Mouse (Mus musculus) MEL (cell line): ENCODE measurements at regions not wholly inside any gene's neighbourhood (a gene's known extent, or its start where the extent isn't known, plus 50 kb on each side); places are given as distances from the start of the nearest gene placed in this dataset.

Source experiments
- CHD1 ChIP-seq: IDR thresholded peaks from 2 replicates; pipeline ENCODE4 v1.6.1; 2012; ENCODE audit warnings: low read depth, mild to moderate bottlenecking, inconsistent platforms, low read length, improper control_type of control experiment
- CHD2 ChIP-seq: IDR thresholded peaks from 2 replicates; pipeline ENCODE4 v1.6.1; 2011; ENCODE audit warnings: low read length, improper control_type of control experiment
- CTCF ChIP-seq, 3 experiments: IDR thresholded peaks in 2 of 3; conservative IDR thresholded peaks in 1 of 3; 2 replicates each; pipeline ENCODE4 v1.5.1; 2011 to 2012; ENCODE audit warnings: low read length in 3 of 3, low read depth in 2 of 3, mild to moderate bottlenecking in 2 of 3, improper control_type of control experiment in 1 of 3, inconsistent platforms in 1 of 3, mixed read lengths in 1 of 3, moderate library complexity in 1 of 3; ENCODE audit not compliant: control insufficient read depth in 1 of 3, insufficient read depth in 1 of 3, poor library complexity in 1 of 3, severe bottlenecking in 1 of 3
- ELF1 ChIP-seq: IDR thresholded peaks from 2 replicates; pipeline ENCODE4 v1.6.1; 2014; ENCODE audit warnings: low read depth, mild to moderate bottlenecking, inconsistent platforms, low read length, improper control_type of control experiment, moderate library complexity
- EP300 ChIP-seq, 2 experiments: IDR thresholded peaks; 2 replicates each; pipeline ENCODE4 v1.6.1; 2011; ENCODE audit warnings: improper control_type of control experiment in 2 of 2, low read length in 2 of 2, low read depth in 1 of 2, mild to moderate bottlenecking in 1 of 2
- GATA1 ChIP-seq: IDR thresholded peaks from 2 replicates; pipeline ENCODE4 v1.6.1; 2011; ENCODE audit warnings: low read depth, low read length, improper control_type of control experiment
- MAFK ChIP-seq: IDR thresholded peaks from 2 replicates; pipeline ENCODE4 v1.6.1; 2011; ENCODE audit warnings: low read depth, mild to moderate bottlenecking, low read length, improper control_type of control experiment, borderline replicate concordance
- MAZ ChIP-seq: IDR thresholded peaks from 2 replicates; pipeline ENCODE4 v1.6.1; 2012; ENCODE audit warnings: low read depth, mild to moderate bottlenecking, inconsistent platforms, low read length, improper control_type of control experiment
- MYC ChIP-seq: IDR thresholded peaks from 2 replicates; pipeline ENCODE4 v1.6.1; 2011; ENCODE audit warnings: low read depth, mild to moderate bottlenecking, low read length, improper control_type of control experiment, moderate library complexity
- POLR2A ChIP-seq, 2 experiments: IDR thresholded peaks; 2 replicates each; pipeline ENCODE4 v1.6.1; 2011 to 2012; ENCODE audit warnings: low read length in 2 of 2, mild to moderate bottlenecking in 2 of 2, control low read depth in 1 of 2, improper control_type of control experiment in 1 of 2, low read depth in 1 of 2, moderate library complexity in 1 of 2; ENCODE audit not compliant: control insufficient read depth in 1 of 2, insufficient read depth in 1 of 2, poor library complexity in 1 of 2
- POLR2AphosphoS2 ChIP-seq: IDR thresholded peaks from 2 replicates; pipeline ENCODE4 v1.6.1; 2011; ENCODE audit warnings: low read length, improper control_type of control experiment
- RAD21 ChIP-seq: IDR thresholded peaks from 2 replicates; pipeline ENCODE4 v1.6.1; 2011; ENCODE audit warnings: mild to moderate bottlenecking, low read depth, low read length, improper control_type of control experiment
- TBP ChIP-seq: IDR thresholded peaks from 2 replicates; pipeline ENCODE4 v1.8.0; 2011; ENCODE audit warnings: low read depth, low read length, improper control_type of control experiment
- ZC3H11A ChIP-seq: IDR thresholded peaks from 2 replicates; pipeline ENCODE4 v1.6.1; 2012; ENCODE audit warnings: low read depth, mild to moderate bottlenecking, inconsistent platforms, low read length, improper control_type of control experiment

GRCm38 (mm10) chr3:82265941-82266340 lies 91.9 kb upstream of the Map9 start:
- no peak for TF ChIP-seq CTCF (IDR thresholded peaks at IDR 0.05 in 2 of 3, conservative IDR thresholded peaks at IDR 0.05 in 1 of 3; ENCODE audit: control insufficient read depth in 1 of 3, insufficient read depth in 1 of 3, low read depth in 2 of 3, low read length in 3 of 3, poor library complexity in 1 of 3, severe bottlenecking in 1 of 3)
- no peak for TF ChIP-seq MYC
- TF ChIP-seq POLR2A (IDR thresholded peaks at IDR 0.05; ENCODE audit: control insufficient read depth in 1 of 2, insufficient read depth in 1 of 2, low read depth in 1 of 2, low read length in 2 of 2, poor library complexity in 1 of 2) = no peak
- no peak for TF ChIP-seq POLR2AphosphoS2
- no peak for TF ChIP-seq EP300 (IDR thresholded peaks at IDR 0.05; ENCODE audit: low read depth in 1 of 2, low read length in 2 of 2)
- TF ChIP-seq MAFK = no peak
- TF ChIP-seq GATA1 = no peak
- TF ChIP-seq ELF1 = no peak
- no peak for TF ChIP-seq RAD21
- TF ChIP-seq ZC3H11A = no peak
- TF ChIP-seq MAZ = no peak
- TF ChIP-seq CHD2 = no peak
- no peak for TF ChIP-seq TBP
- TF ChIP-seq CHD1 = no peak
